Mouse (Mus musculus) neural tube, embryonic 13.5 days (tissue): Measurements from ENCODE around the gene Adad2. TPM values are rescaled to one million over a fixed set of nuclear protein-coding genes. Genes with fewer than 3 reads are reported as not detected.

Experiments used
- ATAC-seq: fragments of 200-750 bp; cut with Nextera tagmentation; 2 replicates; pipeline ENCODE4 v1.8.0; 2017; ENCODE audit warnings: low read depth, mild to moderate bottlenecking, moderate TSS enrichment, moderate library complexity
- H3K27ac ChIP-seq: fragments of 300-500 bp; sonication (generic); replicated peaks from 2 replicates; pipeline ENCODE4 v1.5.1; 2015; ENCODE audit warnings: moderate library complexity, mild to moderate bottlenecking, inconsistent platforms
- H3K27me3 ChIP-seq: fragments of 300-500 bp; sonication (generic); 2 replicates; pipeline ENCODE4 v1.6.1; 2015; ENCODE audit warnings: mild to moderate bottlenecking, inconsistent platforms
- H3K36me3 ChIP-seq: fragments of 300-500 bp; sonication (generic); 2 replicates; pipeline ENCODE4 v1.6.1; 2015; ENCODE audit warnings: mild to moderate bottlenecking, inconsistent platforms
- H3K4me1 ChIP-seq: fragments of 300-500 bp; sonication (generic); replicated peaks from 2 replicates; pipeline ENCODE4 v1.6.1; 2015; ENCODE audit warnings: inconsistent platforms
- H3K4me2 ChIP-seq: fragments of 300-500 bp; sonication (generic); 2 replicates; pipeline ENCODE4 v1.6.1; 2015; ENCODE audit warnings: inconsistent platforms, mild to moderate bottlenecking, moderate library complexity
- H3K4me3 ChIP-seq: fragments of 300-500 bp; sonication (generic); 2 replicates; pipeline ENCODE4 v1.5.1; 2015; ENCODE audit warnings: mild to moderate bottlenecking, inconsistent platforms
- H3K9ac ChIP-seq: fragments of 300-500 bp; sonication (generic); 2 replicates; pipeline ENCODE4 v1.6.1; 2015; ENCODE audit warnings: moderate library complexity, mild to moderate bottlenecking, inconsistent platforms
- H3K9me3 ChIP-seq: fragments of 300-500 bp; sonication (generic); 2 replicates; pipeline ENCODE4 v1.6.1; 2016; ENCODE audit warnings: inconsistent platforms
- WGBS: fragments of 180-500 bp; shearing (Covaris S2); methylation state at CpG from one replicate; pipeline ENCODE4 v1.1.7; 2015; 5-methylcytosine and 5-hydroxymethylcytosine counted together
- polyA plus RNA-seq: library from polyadenylated mRNA; unstranded; fragments of >200 nt; fragmentation: Nextera tagmentation; extraction: Ambion mirVana; gene quantifications from 2 replicates; pipeline ENCODE4 v1.2.1, GENCODE M21; 2015

Adad2 gene
- polyA plus RNA-seq, 1 experiment from 2014 or later, result not detected

DNA sequence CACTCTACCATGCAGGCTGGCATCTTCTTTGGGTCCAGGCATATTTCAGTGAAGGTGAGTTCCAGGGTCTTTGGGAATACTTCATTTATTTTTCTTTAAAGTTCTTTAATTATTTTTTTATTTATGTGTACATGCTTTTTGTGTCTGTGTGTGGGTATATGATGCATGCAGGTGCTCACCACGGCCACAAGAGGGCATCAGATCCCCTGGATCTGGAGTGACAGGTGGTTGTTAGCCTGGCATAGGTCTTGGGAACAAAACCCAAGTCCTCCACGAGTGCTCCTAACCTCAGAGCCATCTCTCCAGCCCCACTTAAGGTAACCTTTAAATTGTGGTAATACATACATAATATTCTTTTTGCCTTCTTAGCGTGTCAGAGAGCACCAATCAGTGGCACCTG is 33.6 kb downstream of the Adad2 start:
- Histone ChIP-seq H3K36me3 (no peaks in the 10 kb centered on the region), H3K4me2 (no peak overlapping the region), H3K9me3 (no peaks in the 10 kb centered on the region), H3K4me1 (peaks cover 22% of the 10 kb centered on the region), H3K9ac (no peak overlapping the region), H3K27me3 (no peaks in the 10 kb centered on the region), H3K4me3 (no peak overlapping the region), H3K27ac (no peak overlapping the region)
- ATAC-seq, result no peak
- 76% methylated on average over 3 of the region's 3 CpGs for WGBS

DNA sequence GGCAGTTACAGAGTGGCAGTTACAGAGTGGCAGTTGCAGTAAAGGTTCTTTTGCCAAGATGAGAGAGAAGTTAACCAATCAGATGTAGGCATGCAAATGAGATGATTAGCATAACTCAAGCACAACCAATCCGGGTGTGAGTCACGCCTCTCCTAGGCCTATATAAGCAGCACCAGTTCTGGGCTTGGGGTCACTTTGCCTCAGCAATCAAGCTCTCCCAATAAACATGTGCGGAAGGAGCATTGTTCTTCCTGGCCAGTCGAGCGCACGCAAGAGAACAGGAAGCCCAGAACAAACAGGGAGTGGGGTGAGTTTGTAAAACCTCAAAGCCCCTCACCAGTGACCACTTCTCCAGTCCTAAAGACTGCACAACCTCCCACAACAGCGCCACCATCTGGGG is 34.3 kb downstream of the Adad2 start:
- H3K27ac ChIP-seq, result no peak overlapping the region
- no peaks in the 10 kb centered on the region for H3K27me3 ChIP-seq
- no peak for ATAC-seq
- no peak overlapping the region for H3K9ac ChIP-seq
- no peaks in the 10 kb centered on the region for H3K36me3 ChIP-seq
- no peak overlapping the region for H3K4me2 ChIP-seq
- WGBS, result 87% methylated on average over 7 of the region's 7 CpGs
- H3K4me1 ChIP-seq, result peaks cover 22% of the 10 kb centered on the region
- no peaks in the 10 kb centered on the region for H3K9me3 ChIP-seq
- H3K4me3 ChIP-seq, result no peak overlapping the region

DNA sequence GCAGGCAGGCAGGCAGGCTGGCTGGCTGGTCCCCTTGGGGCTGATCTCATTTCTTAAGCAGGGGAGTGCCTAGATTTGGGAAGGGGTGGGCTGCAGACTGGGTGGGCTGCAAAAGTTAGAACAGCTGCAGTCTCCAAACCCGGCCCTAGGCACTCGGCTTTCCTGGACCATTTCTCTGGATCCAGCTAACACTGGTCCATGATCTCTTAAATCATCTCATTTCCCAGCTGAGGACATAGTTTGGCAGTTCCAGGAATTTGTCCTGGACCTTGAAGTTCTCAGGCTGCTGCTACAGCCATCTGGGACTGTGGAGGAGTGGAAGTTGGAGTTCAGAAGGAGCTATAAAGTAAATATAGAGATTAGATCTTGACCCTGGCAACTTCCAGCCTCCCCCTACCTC is 38.8 kb downstream of the Adad2 start:
- Histone ChIP-seq H3K27ac (no peak overlapping the region), H3K9ac (no peak overlapping the region), H3K4me1 (peaks cover 10% of the 10 kb centered on the region; the same call in 1 of the 2 replicates), H3K27me3 (no peaks in the 10 kb centered on the region), H3K4me2 (no peak overlapping the region), H3K36me3 (no peaks in the 10 kb centered on the region), H3K9me3 (no peaks in the 10 kb centered on the region), H3K4me3 (no peak overlapping the region)
- 70% methylated on average over 2 of the region's 2 CpGs for WGBS
- ATAC-seq, result no peak

DNA sequence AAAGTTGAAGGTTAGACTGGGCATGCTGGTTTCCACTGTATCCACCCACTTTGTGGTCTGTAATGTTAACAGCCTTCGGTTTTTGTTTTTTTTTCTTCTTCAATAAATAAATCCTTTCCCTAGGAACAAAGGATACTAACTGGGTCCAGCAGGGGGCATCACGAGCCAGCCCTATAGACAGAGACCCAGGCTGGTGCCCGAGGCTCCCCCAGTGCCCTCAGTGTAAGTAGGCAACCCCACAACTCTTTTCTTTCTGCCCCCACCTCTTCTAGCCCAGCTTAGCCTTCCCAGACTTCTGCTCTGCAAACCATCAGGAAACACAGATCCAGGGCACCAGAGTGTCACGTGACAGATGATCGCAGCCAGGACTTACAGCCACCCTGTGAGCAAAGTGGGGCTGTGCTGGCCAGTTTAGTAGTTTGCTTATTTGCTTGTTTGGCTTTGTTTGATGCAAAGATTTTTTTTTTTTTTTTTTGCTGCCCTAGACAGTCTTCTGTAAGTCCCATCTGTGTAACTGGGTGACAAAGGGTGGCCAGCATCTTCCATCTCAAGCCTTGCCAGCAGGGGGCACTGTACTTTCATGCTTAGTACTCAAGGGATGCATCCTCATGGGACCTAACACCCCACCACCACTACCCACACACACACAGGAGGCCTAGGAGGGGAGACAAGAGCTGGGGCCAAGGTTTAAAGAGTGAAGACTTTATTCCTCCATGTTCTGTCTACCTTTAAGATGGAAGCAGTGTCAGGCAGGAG is 44.3 kb downstream of the Adad2 start:
- 68% methylated on average over 5 of the region's 5 CpGs for WGBS
- H3K9me3 ChIP-seq, result no peaks in the 10 kb centered on the region
- H3K36me3 ChIP-seq, result no peaks in the 10 kb centered on the region
- H3K27ac ChIP-seq, result no peak overlapping the region
- no peak for ATAC-seq
- H3K9ac ChIP-seq, result no peak overlapping the region
- no peaks in the 10 kb centered on the region for H3K27me3 ChIP-seq
- no peak overlapping the region for H3K4me2 ChIP-seq
- H3K4me1 ChIP-seq, result peaks cover 23% of the 10 kb centered on the region
- no peak overlapping the region for H3K4me3 ChIP-seq

DNA sequence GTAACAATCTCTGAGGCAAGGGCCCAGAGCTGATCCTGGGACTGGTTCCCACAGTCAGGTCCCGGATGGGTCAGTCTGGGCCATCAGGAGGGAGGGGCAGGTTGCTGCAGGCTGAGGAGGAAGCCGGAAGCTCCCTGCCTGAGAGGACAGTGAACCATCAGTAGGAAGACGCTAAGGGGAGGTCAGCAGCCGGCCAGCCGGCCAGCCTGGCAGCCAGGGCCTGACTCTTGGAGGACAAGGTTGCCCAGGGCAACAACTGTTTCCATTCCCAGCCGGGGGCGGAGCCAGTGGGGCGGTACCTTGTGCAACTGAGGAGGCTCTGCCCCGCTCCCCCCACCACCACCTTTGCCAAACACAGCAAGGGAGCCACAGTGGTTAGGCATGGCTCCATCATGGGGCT is 48.5 kb downstream of the Adad2 start:
- WGBS, result 2% methylated on average over 9 of the region's 9 CpGs
- no peaks in the 10 kb centered on the region for H3K9me3 ChIP-seq
- no peak overlapping the region for H3K27ac ChIP-seq
- 0 out of 2 replicates have a peak, but pooled peaks cover 3% of the 10 kb centered on the region for H3K27me3 ChIP-seq
- peak; percentile 44 for ATAC-seq
- H3K4me1 ChIP-seq, result peaks cover 13% of the 10 kb centered on the region
- no peaks in the 10 kb centered on the region for H3K36me3 ChIP-seq
- H3K4me3 ChIP-seq, result no peak overlapping the region
- no peak overlapping the region for H3K9ac ChIP-seq
- H3K4me2 ChIP-seq, result no peak overlapping the region

DNA sequence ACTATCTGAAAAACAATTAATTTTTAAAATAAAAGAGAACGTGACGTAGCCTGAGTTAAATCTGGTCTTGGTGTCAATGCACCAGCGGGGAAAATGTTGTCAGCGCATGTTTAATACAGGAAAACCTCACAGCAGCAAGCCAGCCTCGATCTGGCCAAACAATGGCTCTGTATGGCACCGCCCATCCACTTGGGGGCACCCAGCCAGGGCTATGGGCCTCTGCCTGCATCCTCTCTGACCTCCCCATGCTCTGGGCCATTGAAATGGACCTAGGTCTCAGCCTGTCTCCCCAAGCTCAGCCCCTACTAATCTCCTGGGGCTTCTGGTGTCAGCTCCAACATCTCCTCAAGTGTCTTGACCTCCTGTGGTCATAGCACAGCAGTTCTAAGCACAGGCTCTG is 49.3 kb downstream of the Adad2 start:
- 67% methylated on average over 6 of the region's 6 CpGs for WGBS

DNA sequence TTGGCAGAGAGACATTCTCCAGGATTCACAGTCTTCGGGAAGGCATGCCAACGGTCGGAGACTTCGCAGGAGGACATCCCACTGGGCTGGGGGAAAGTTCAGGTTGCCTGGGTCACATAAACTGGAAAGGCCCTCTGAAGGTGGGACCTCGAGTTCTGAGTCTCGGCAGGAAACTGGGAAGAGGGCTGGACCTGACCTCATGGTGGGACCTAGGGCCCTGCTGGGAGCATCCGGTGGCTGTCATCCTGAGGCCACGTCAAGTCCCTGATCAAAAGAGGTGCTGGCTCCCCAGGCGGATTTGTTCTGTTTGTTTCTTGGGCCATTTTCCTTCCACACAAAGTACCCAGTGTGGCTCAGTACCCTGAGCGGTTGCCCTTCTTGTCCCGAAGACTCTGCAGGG is 50.9 kb downstream of the Adad2 start:
- 65% methylated on average over 11 of the region's 11 CpGs for WGBS
- ATAC-seq, result no peak

More for the DNA sequence above, 49.3 kb downstream of the Adad2 start:
- Histone ChIP-seq H3K9me3 (no peaks in the 10 kb centered on the region), H3K4me2 (no peak overlapping the region), H3K36me3 (no peaks in the 10 kb centered on the region), H3K4me3 (no peak overlapping the region), H3K27ac (no peak overlapping the region), H3K27me3 (peaks cover 10% of the 10 kb centered on the region; the same call in 1 of the 2 replicates), H3K9ac (no peak overlapping the region), H3K4me1 (peaks cover 13% of the 10 kb centered on the region)
- ATAC-seq, result no peak

DNA sequence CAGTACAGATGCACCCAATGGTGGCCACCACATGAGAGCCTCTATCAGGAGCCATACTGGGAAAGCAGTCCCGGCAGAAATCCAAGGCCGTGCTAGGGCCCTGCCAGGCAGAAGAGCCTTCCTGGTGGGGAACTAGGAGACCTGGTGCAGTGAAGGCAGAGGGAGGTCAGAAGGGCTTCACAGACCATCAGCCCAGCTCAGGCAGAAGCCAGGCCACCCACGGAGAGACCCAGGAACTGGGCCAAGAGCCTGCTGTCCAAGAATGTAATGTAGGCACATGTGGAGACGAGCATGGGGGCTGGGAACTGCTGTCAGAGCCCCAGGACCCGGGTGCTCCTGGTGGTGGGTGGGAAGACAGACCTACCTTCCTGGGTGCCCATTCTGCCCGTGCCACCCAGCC is 52.7 kb downstream of the Adad2 start:
- H3K4me3 ChIP-seq, result no peak overlapping the region
- H3K27ac ChIP-seq, result no peak overlapping the region
- WGBS, result 84% methylated on average over 6 of the region's 6 CpGs
- no peaks in the 10 kb centered on the region for H3K36me3 ChIP-seq
- ATAC-seq, result no peak
- no peaks in the 10 kb centered on the region for H3K9me3 ChIP-seq
- H3K27me3 ChIP-seq, result peaks cover 10% of the 10 kb centered on the region; the same call in 1 of the 2 replicates
- no peak overlapping the region for H3K9ac ChIP-seq
- no peak overlapping the region for H3K4me2 ChIP-seq
- peaks cover 13% of the 10 kb centered on the region for H3K4me1 ChIP-seq

More for the DNA sequence above, 50.9 kb downstream of the Adad2 start:
- H3K9me3 ChIP-seq, result no peaks in the 10 kb centered on the region
- no peak overlapping the region for H3K27ac ChIP-seq
- H3K4me1 ChIP-seq, result peaks cover 13% of the 10 kb centered on the region
- no peak overlapping the region for H3K4me2 ChIP-seq
- H3K4me3 ChIP-seq, result no peak overlapping the region
- H3K36me3 ChIP-seq, result no peaks in the 10 kb centered on the region
- H3K9ac ChIP-seq, result no peak overlapping the region
- H3K27me3 ChIP-seq, result peaks cover 10% of the 10 kb centered on the region; the same call in 1 of the 2 replicates

Other genes starting within 250 kb of the Adad2 start
- gene Mlycd, start 217.9 kb upstream of the Adad2 start, polyA plus RNA-seq, result 11.0 and 15.6 TPM in 2 replicates
- 0.40 TPM in 1 of 2 replicates, not detected in the other for gene Osgin1, start 178.6 kb upstream of the Adad2 start, polyA plus RNA-seq
- 39.6 and 41.7 TPM in 2 replicates for gene Necab2, start 166.0 kb upstream of the Adad2 start, polyA plus RNA-seq
- gene Slc38a8, start 111.0 kb upstream of the Adad2 start, polyA plus RNA-seq, result not detected in 2 replicates
- gene Mbtps1, start 54.0 kb upstream of the Adad2 start, polyA plus RNA-seq, result 61.0 and 64.3 TPM in 2 replicates
- 121 and 131 TPM in 2 replicates for gene Hsdl1, start 37.6 kb upstream of the Adad2 start, polyA plus RNA-seq
- 0.18 and 0.25 TPM in 2 replicates for gene Dnaaf1, start 37.5 kb upstream of the Adad2 start, polyA plus RNA-seq
- gene Taf1c, start 7.5 kb upstream of the Adad2 start, polyA plus RNA-seq, result 13.5 and 14.7 TPM in 2 replicates
- gene Kcng4, start 22.9 kb downstream of the Adad2 start, polyA plus RNA-seq, result not detected in 2 replicates
- 2.8 and 3.4 TPM in 2 replicates for gene Wfdc1, start 53.6 kb downstream of the Adad2 start, polyA plus RNA-seq
- 0.06 and 0.15 TPM in 2 replicates for gene Atp2c2, start 87.3 kb downstream of the Adad2 start, polyA plus RNA-seq
- 9.8 and 14.6 TPM in 2 replicates for gene Tldc1, start 165.7 kb downstream of the Adad2 start, polyA plus RNA-seq
- gene Cotl1, start 227.8 kb downstream of the Adad2 start, polyA plus RNA-seq, result 121 and 123 TPM in 2 replicates
- 12.3 and 12.4 TPM in 2 replicates for gene Klhl36, start 249.5 kb downstream of the Adad2 start, polyA plus RNA-seq